Mouse (Mus musculus) embryonic facial prominence, embryonic 10.5 days (tissue): ENCODE data around the gene Cep295nl. TPM values are rescaled to one million over a fixed set of nuclear protein-coding genes. Genes with fewer than 3 reads are reported as not detected.
A peak's percentile ranks its signal among the peaks of the same experiment; 100 is the strongest.

ENCODE experiments used
- DNase-seq: peaks from one replicate; pipeline ENCODE4 v3.0.0-alpha.2; 2017; ENCODE audit warnings: low spot score
- H3K27ac ChIP-seq: fragments of 300-500 bp; sonication (generic); replicated peaks from 2 replicates; pipeline ENCODE4 v1.5.1; 2016; ENCODE audit warnings: mild to moderate bottlenecking
- H3K27me3 ChIP-seq: fragments of 300-500 bp; sonication (generic); replicated peaks from 2 replicates; pipeline ENCODE4 v1.6.1; 2016; ENCODE audit warnings: low read depth, mild to moderate bottlenecking; ENCODE audit not compliant: poor library complexity, severe bottlenecking
- H3K36me3 ChIP-seq: fragments of 300-500 bp; sonication (generic); replicated peaks from 2 replicates; pipeline ENCODE4 v1.6.1; 2016; ENCODE audit warnings: mild to moderate bottlenecking, moderate library complexity
- H3K4me1 ChIP-seq: fragments of 300-500 bp; sonication (generic); 2 replicates; pipeline ENCODE4 v1.6.1; 2016
- H3K4me3 ChIP-seq: fragments of 300-500 bp; sonication (generic); 2 replicates; pipeline ENCODE4 v1.5.1; 2016; ENCODE audit warnings: mild to moderate bottlenecking, moderate library complexity
- H3K9me3 ChIP-seq: fragments of 300-500 bp; sonication (generic); 2 replicates; pipeline ENCODE4 v1.6.1; 2016; ENCODE audit warnings: mild to moderate bottlenecking
- WGBS: fragments of 180-500 bp; shearing (Covaris S2); methylation state at CpG from one replicate; pipeline ENCODE4 v1.1.7; 2016; 5-methylcytosine and 5-hydroxymethylcytosine counted together
- polyA plus RNA-seq: library from polyadenylated mRNA; unstranded; fragments of >200 nt; fragmentation: Nextera tagmentation; extraction: Ambion mirVana; gene quantifications from 2 replicates; pipeline ENCODE4 v1.2.1, GENCODE M21; 2016

The Cep295nl gene
- polyA plus RNA-seq, 1 experiment from 2014 or later: 0.56 TPM

DNA sequence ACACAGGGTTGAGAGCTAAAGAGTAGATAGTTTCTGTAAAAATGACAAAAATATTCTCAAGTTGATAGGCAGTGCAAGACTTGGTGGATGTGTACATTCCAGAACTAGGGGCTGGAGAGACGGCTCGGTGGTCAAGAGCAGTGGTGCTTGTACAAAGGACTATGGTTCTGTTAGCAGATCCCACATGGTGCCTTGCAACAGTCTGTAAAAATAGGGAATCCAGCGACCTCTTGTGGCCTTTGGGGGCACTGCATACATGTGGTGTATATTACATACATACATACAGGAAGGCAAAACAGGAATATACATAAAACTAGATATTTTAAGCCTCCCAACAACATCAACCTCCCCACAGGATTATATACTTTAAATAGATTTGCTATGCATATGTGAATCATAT lies 26.0 kb upstream of the Cep295nl start:
- whole genome bisulfite sequencing: 60% methylated on average over 3 of the region's 3 CpGs

DNA sequence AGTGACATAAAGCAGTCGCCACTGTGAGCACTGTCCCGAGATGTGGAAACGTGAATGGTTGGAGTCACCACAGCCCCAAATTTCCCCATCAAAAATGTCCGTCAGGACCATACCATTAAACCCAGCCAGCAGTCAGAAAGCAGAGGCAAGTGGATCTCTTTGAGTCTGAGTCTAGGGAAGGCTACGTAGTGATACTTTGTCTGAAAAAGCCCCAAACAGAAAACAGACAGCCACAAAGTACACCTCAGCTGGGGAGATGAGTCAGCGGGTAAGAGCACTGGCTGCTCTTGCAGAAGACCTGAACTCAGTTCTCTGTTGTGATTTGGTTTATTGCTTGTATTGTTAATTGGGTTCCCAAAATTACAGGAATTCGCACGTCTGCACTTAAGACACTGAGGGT lies 24.3 kb upstream of the Cep295nl start:
- Histone ChIP-seq H3K4me3 (no peak overlapping the region), H3K9me3 (no peaks in the 10 kb centered on the region), H3K27me3 (no peaks in the 10 kb centered on the region; the same call in 1 of the 2 replicates), H3K4me1 (peaks cover 60% of the 10 kb centered on the region), H3K36me3 (no peaks in the 10 kb centered on the region), H3K27ac (peak overlapping the region; percentile 89)
- WGBS: 76% methylated on average over 8 of the region's 8 CpGs
- DNase-seq: no peak

More for the DNA sequence above, 26.0 kb upstream of the Cep295nl start:
- no peak overlapping the region for H3K27ac ChIP-seq
- H3K27me3 ChIP-seq: no peaks in the 10 kb centered on the region
- DNase-seq: peak; percentile 51
- no peaks in the 10 kb centered on the region for H3K9me3 ChIP-seq
- peaks cover 55% of the 10 kb centered on the region for H3K4me1 ChIP-seq
- no peaks in the 10 kb centered on the region for H3K36me3 ChIP-seq
- H3K4me3 ChIP-seq: no peak overlapping the region

DNA sequence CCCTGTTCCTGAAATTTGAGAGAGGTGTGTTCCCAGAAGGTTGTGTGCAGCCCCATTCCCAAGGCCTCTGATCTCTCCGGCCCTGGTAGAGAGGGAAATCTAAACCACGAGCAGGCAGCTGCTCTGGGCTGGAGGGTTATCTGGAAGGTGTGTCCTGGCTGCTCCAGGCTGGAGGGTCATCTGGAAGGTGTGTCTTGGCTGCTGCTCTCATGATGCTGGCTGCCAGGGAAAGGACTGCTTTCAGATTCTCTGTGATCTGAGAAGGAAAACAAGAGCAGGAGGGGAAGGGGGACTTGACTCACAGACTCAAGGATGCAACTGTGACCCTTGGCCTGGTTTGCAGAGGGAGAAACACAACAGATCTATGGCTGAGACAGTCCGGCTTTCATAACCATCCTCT lies 23.8 kb upstream of the Cep295nl start:
- 43% methylated on average over 3 of the region's 3 CpGs for WGBS
- peaks cover 65% of the 10 kb centered on the region for H3K4me1 ChIP-seq

DNA sequence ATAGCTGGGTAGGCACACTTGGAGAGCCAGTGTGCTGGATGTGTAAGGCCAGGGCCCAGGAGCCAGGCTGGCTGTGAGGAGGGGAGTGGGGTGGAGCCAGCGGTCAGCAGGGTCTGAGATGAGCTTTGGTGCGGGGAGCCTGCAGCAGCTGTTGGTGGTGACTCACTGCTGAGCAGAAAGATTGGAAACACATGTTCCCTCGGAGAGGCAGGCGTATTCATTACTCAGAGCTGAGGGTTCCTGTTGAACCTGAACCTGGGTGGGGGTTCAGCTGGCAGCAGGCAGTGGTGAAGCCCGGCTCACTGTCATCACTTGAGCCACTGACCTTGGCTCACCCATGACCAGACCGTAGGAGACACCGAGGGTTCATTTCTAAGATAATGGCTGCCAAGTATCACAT lies 22.9 kb upstream of the Cep295nl start:
- H3K27me3 ChIP-seq: no peaks in the 10 kb centered on the region; the same call in 1 of the 2 replicates
- no peaks in the 10 kb centered on the region for H3K9me3 ChIP-seq
- peak overlapping the region; percentile 23; the same call in 1 of the 2 replicates for H3K4me3 ChIP-seq
- H3K27ac ChIP-seq: peak overlapping the region; percentile 89
- no peaks in the 10 kb centered on the region for H3K36me3 ChIP-seq
- peak; percentile 86 for DNase-seq
- peaks cover 74% of the 10 kb centered on the region for H3K4me1 ChIP-seq
- 37% methylated on average over 7 of the region's 7 CpGs for WGBS

More for the DNA sequence above, 23.8 kb upstream of the Cep295nl start:
- DNase-seq: no peak
- no peaks in the 10 kb centered on the region for H3K9me3 ChIP-seq
- H3K27ac ChIP-seq: peak overlapping the region; percentile 89
- H3K27me3 ChIP-seq: no peaks in the 10 kb centered on the region; the same call in 1 of the 2 replicates
- H3K4me3 ChIP-seq: no peak overlapping the region
- no peaks in the 10 kb centered on the region for H3K36me3 ChIP-seq

DNA sequence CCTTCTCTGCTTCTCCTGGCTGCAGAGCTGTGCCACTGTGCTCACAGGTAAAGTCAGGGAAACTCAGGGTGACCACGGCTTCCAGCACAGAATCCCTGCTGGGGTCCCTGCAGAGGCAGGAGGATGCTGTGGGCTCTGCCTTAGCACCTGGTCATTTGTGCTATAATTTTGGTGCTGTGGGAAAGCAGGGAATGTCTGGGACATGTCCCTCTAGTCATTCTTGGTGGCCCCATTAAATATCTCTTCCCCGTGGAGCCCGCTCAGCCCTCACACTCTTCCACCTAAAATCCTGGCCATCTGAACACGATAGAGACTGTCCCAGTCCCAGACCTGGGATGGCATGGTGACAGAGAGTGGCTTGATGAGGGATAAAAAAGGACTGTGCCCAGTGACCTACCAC lies 21.7 kb upstream of the Cep295nl start:
- H3K9me3 ChIP-seq: no peaks in the 10 kb centered on the region
- H3K27ac ChIP-seq: peak overlapping the region; percentile 89
- WGBS: 85% methylated on average over 4 of the region's 4 CpGs
- H3K36me3 ChIP-seq: no peaks in the 10 kb centered on the region
- DNase-seq: no peak
- H3K4me3 ChIP-seq: no peak overlapping the region
- peaks cover 74% of the 10 kb centered on the region for H3K4me1 ChIP-seq
- H3K27me3 ChIP-seq: no peaks in the 10 kb centered on the region; the same call in 1 of the 2 replicates

DNA sequence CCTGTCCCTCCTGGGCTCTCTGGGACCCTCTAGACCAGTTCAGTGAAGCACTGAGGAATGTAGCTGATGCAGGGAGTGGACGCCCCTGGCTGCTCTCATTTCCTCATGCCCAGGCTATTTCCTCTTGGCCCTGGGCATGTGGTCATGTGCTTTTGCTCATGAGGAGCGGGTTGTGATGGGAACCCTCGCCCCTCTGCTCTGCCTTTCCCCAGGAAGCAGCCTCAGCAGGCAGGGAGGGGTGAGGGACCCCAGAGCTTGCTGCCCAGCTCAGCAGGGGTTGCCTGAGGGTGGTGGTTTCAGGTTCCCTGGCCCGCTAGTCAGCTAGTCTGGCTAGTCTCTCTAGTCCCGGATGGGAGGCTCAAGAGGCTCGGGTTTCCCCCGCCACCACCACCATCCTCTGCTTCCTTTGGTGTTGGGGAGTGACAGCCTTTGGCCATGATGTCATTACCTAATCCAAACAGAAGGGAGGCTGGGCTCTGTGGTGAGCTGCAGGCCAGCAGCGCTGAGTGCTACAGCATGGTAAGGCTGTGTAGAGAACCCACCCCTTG lies 20.7 kb upstream of the Cep295nl start:
- Histone ChIP-seq H3K27ac (peak overlapping the region; percentile 89), H3K4me3 (peak overlapping the region; percentile 37), H3K36me3 (no peaks in the 10 kb centered on the region), H3K9me3 (no peaks in the 10 kb centered on the region), H3K27me3 (no peaks in the 10 kb centered on the region; the same call in 1 of the 2 replicates), H3K4me1 (peaks cover 74% of the 10 kb centered on the region)
- WGBS: 2% methylated on average over 8 of the region's 8 CpGs
- DNase-seq: peak; percentile 91

DNA sequence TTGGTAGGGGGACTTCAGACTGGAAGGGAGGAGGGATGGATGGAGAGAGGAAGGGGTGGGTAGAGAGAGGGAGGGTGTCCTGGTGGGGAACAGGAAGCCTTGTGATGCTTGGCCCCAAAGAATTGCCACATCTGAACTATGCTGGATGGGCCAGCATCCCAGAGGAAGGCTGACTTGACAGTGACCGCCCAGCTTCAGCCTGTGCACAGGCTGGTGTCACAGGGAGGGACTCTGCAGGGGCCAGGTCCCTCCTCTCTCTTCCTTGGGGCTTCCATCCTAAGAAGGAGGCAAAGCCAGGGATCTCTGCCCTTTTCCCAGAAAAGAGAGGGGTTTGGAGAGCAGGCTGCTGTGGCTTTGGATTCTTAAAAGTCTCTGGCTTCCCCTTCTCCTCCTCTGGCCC lies 20.2 kb upstream of the Cep295nl start:
- 51% methylated on average over 1 of the region's 1 CpGs for WGBS
- Histone ChIP-seq H3K4me3 (peak overlapping the region; percentile 37; the same call in 1 of the 2 replicates), H3K4me1 (peaks cover 71% of the 10 kb centered on the region), H3K27ac (peak overlapping the region; percentile 89), H3K36me3 (no peaks in the 10 kb centered on the region), H3K9me3 (no peaks in the 10 kb centered on the region), H3K27me3 (no peaks in the 10 kb centered on the region; the same call in 1 of the 2 replicates)
- no peak for DNase-seq

DNA sequence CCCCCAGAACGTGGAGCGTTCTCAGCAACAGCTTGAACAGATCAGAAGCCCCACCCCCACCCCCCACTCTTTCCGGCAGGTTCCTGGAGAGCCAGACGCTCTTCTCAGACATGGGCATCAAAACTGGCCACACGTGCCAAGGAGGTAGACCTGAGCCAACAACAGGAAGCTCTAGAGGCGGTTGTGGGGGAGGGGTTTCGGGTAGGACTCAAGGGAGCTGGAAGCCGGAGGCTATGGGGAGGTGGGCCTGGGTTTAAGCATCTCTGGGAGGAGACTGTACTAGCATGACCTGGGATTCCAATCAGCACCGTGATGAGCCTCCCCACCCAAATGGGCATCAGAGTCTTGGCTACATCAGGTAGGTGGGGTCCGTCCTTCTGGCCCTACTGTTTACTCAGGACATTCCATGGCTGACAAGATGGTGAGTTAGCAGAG lies 18.6 kb upstream of the Cep295nl start:
- DNase-seq: no peak
- peak overlapping the region; percentile 58 for H3K27ac ChIP-seq
- H3K4me3 ChIP-seq: no peak overlapping the region
- peaks cover 62% of the 10 kb centered on the region for H3K4me1 ChIP-seq
- no peaks in the 10 kb centered on the region for H3K9me3 ChIP-seq
- 73% methylated on average over 10 of the region's 10 CpGs for WGBS
- no peaks in the 10 kb centered on the region for H3K36me3 ChIP-seq
- H3K27me3 ChIP-seq: no peaks in the 10 kb centered on the region; the same call in 1 of the 2 replicates

DNA sequence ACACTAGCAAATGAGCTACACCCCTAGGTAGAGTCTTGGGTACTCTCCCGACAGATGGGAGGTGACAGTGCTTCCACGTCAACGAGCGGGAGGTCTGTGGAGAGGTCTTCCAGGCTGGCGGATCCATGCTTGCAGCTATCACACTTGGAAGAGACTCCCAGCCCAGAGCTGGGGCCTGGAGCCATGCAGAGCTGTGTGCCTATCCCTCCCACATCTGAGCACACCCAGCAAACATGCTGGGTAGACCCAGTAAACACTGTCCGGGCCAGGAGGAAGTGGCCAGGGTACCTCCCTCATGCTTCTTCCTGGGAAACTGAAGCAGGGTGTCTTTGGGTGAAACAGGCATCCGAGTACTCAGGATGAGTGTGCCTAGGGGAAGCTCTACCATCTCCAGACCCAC lies 18.2 kb upstream of the Cep295nl start:
- Histone ChIP-seq H3K36me3 (no peaks in the 10 kb centered on the region), H3K4me1 (peaks cover 62% of the 10 kb centered on the region), H3K27me3 (no peaks in the 10 kb centered on the region; the same call in 1 of the 2 replicates), H3K27ac (peak overlapping the region; percentile 58), H3K9me3 (no peaks in the 10 kb centered on the region), H3K4me3 (no peak overlapping the region)
- DNase-seq: no peak
- 84% methylated on average over 7 of the region's 7 CpGs for WGBS

DNA sequence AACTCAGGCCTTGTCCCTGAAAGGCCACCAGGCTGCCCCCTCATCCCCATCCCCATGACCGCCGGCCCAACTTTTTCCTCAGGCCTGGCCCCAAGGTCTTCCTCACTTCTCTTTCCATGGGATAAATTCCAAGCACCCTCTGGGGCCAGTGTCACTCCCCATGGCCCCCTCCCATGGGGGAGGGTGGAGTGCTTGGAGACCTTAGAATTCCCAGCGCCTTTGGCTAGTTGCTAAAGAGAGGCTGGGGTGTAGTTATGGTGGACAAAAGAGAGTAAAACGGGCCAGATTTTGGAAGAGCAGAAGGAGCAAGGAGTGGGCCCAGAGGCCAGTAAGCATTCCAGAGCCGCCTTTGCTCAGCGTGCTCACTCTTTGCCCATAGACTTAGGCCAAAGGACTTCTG lies 13.3 kb upstream of the Cep295nl start, which contains the start of gene Timp2:
Gene Timp2 (minus strand): TSS at position 101 of the 400 bp plus-strand sequence.
- 27% methylated on average over 6 of the region's 6 CpGs for WGBS
- H3K9me3 ChIP-seq: no peaks in the 10 kb centered on the region
- no peaks in the 10 kb centered on the region for H3K27me3 ChIP-seq
- H3K4me1 ChIP-seq: peaks cover 46% of the 10 kb centered on the region
- H3K4me3 ChIP-seq: peak within 1 kb of the TSS; percentile 90
- no peak for DNase-seq
- peaks cover 26% of the 10 kb centered on the region for H3K36me3 ChIP-seq
- peak within 1 kb of the TSS; percentile 97 for H3K27ac ChIP-seq

DNA sequence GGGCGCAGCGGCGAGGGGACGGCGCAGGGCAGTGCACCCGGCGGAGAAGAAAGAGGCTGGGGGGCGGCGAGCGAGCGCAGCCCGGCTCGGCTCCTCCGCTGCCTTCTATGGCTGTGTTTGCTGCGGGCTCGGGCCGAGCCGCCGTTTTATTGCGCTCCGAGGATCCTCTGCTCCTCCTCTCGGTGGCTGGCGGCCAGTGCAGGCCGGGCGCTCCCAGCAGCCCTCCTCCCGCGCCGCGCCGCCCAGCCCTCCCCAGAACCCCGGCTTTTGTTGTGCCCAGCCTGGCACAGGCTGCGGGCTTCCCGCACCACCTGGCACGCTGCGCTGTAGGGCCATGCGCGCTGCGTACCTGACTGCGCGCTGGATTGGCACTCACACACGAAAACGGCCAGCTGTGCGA lies 12.9 kb upstream of the Cep295nl start:
- H3K36me3 ChIP-seq: peaks cover 28% of the 10 kb centered on the region
- peak overlapping the region; percentile 97 for H3K27ac ChIP-seq
- 1% methylated on average over 43 of the region's 43 CpGs for WGBS
- no peaks in the 10 kb centered on the region for H3K9me3 ChIP-seq
- peak overlapping the region; percentile 90 for H3K4me3 ChIP-seq
- peaks cover 43% of the 10 kb centered on the region for H3K4me1 ChIP-seq
- peak; percentile 90 for DNase-seq
- H3K27me3 ChIP-seq: no peaks in the 10 kb centered on the region

DNA sequence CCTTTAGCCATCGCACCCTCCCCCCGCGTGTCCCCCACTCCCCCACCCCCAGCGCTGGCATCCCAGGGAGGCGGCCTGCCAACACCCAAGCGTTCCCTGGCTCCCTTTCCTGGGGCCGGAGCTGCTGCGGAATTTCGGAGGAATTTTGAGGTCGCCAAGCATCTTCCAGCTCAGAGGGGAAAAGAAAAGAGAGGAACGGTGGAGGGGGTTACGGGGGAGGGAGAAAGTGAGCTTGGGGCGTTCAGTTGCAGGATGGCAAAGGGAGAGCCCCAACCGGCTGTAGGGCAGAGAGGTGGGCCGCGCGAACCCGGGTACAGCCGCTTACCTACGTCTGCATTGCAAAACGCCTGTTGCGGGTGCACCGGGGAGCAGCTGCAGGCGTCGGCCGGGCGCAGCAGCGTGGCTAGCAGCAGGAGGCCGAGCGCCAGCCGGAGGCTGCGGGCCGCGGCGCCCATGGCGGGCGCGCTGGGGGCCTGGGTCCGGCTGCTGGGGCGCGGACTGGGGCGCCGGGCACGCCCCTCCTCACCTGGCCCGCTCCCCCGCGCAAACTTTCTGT lies 12.4 kb upstream of the Cep295nl start:
- Histone ChIP-seq H3K36me3 (peaks cover 28% of the 10 kb centered on the region), H3K9me3 (no peaks in the 10 kb centered on the region), H3K27me3 (no peaks in the 10 kb centered on the region), H3K4me1 (peaks cover 47% of the 10 kb centered on the region), H3K4me3 (peak overlapping the region; percentile 90), H3K27ac (peak overlapping the region; percentile 97)
- DNase-seq: no peak
- under 1% methylated on average over 47 of the region's 47 CpGs for WGBS

DNA sequence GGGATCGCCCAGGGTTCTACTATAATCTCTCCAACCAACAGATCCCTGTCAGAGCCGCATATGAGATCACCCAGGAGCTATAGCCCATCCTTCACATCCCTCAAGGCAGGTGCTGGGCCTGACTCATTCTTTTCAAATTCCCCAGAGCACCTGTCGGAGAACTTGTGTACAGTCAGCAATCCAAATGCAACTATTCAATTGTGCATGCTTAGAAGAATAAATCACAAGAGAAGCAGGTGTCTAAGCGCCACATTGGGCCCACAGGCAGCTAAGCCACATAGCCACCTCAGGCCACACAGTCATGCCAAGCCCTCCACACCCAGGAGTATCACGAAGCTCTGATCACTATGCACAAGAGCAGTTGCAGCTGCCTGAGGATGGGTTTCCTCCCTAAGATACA lies 7.2 kb upstream of the Cep295nl start:
- Histone ChIP-seq H3K27ac (peak overlapping the region; percentile 60; the same call in 1 of the 2 replicates), H3K27me3 (no peaks in the 10 kb centered on the region)

More for the DNA sequence above, 7.2 kb upstream of the Cep295nl start:
- DNase-seq: no peak
- WGBS: 89% methylated on average over 5 of the region's 5 CpGs
- Histone ChIP-seq H3K36me3 (peaks cover 34% of the 10 kb centered on the region), H3K9me3 (no peaks in the 10 kb centered on the region), H3K4me1 (peaks cover 63% of the 10 kb centered on the region), H3K4me3 (0 out of 2 replicates have a peak overlapping the region, but pooled peaks have one; percentile 17)
